Mouse (Mus musculus) spleen, embryonic (tissue): ENCODE measurements around the gene Vmn1r176.
"Not testable (repeated sequence)": the region's sequence is repeated elsewhere in the genome, so short reads cannot be mapped to it uniquely, and the experiment has no call there.

ENCODE experiments used
- CTCF ChIA-PET: fragments of 350-600 bp; sonication (Branson Sonifier 250); formaldehyde crosslinking; loops from one replicate; lab custom pipeline; 2022; lab: Charles Lee

Vmn1r176 gene

GRCm38 (mm10) chr7:23837272-23837671 lies at the start of gene Vmn1r176:
TSS of gene Vmn1r176 (minus strand) at chr7:23837372.
- CTCF ChIA-PET, result not testable (repeated sequence)

DNA sequence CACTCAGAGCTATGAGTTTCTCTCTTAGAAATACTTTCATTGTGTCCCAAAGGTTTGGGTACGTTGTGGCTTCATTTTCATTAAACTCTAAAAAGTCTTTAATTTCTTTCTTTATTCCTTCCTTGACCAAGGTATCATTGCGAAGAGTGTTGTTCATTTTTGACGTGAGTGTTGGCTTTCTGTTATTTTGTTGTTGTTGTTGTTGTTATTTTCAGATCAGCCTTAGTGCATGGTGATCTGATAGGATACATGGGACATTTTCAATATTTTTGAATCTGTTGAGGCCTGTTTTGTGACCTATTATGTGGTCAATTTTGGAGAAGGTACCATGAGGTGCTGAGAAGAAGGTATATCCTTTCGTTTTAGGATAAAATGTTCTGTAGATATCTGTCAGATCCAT lies 39.7 kb upstream of the Vmn1r176 start:
- CTCF ChIA-PET, result not testable (repeated sequence)

DNA sequence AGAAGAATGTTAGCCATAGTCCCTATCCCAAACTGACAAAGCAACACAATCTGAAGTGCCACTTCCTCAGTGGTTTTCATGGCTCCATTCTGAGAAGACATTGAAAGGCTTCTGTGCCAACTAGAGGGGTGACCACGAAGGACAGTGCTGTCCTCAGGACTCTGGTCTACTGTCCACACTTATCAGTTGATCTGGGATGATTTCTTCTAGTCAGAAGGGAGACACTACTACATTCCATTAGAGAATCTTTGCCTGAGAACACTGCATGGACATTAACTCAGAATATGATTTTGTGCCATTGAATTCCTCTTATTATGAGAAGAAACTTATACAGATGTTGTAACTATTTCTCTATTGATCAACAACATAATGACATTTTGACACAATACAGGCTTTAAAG lies 29.2 kb upstream of the Vmn1r176 start, which contains the start of gene Vmn1r177:
Gene Vmn1r177, minus strand, starts transcription at position 101 of the 400 bp plus-strand sequence.
- CTCF ChIA-PET, result not testable (repeated sequence)

DNA sequence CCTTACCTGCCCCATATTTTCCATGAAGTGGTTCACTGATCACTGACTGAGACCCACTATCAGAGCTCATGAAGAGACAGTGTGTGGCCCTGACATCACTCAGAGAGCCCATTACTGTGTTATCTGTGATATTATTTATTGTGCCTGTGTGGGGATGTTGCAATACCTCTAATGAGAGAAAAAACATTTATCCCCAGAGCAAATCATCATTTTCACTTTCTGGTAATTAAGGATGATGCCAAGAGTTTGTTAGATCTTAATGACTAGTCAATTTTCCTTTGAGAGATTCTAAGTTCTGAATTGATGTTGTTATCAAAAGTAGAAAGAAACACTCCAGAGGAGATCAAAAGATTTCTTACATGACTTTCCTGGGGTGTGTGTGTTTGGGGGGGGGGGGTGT lies 26.6 kb downstream of the Vmn1r176 start, which contains the start of gene Vmn1r175:
Gene Vmn1r175, minus strand, starts transcription at position 101 of the 400 bp plus-strand sequence.
- CTCF ChIA-PET, result not testable (repeated sequence)

DNA sequence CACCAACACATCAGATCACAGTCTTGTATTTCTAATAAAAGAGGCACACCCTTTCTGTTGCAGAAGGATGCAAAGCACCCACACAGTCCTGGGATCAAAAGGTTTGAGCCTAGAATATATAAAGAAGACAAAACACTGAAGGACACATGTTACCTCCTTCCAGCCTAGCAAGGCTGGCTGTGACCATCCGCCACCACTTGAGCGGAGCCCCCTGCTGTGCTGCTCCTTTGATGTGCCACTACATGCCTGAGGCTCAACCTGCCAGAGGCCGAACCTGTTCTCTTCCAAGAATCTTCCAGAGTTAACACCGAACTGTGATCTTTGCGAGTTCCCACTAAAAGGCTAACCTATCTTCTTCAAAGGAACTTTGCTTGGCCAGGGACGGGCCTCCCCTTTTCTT lies 52.6 kb downstream of the Vmn1r176 start:
- CTCF ChIA-PET, result no interaction called here
